Mouse (Mus musculus) brain, embryonic 14.5 days (tissue): ENCODE data around the gene Cachd1.

Source experiments
- CTCF ChIP-seq: fragments of 200-500 bp; IDR thresholded peaks from 2 replicates; pipeline ENCODE4 v1.5.1; 2012; ENCODE audit warnings: inconsistent platforms, mild to moderate bottlenecking, moderate library complexity, borderline replicate concordance; ENCODE audit not compliant: insufficient read depth, insufficient read length; ENCODE audit errors: extremely low read depth
- POLR2A ChIP-seq: fragments of 200-500 bp; IDR thresholded peaks from 2 replicates; pipeline ENCODE4 v1.6.1; 2012; ENCODE audit warnings: mild to moderate bottlenecking, inconsistent platforms, borderline replicate concordance; ENCODE audit not compliant: poor library complexity, insufficient read depth, insufficient read length, severe bottlenecking; ENCODE audit errors: extremely low read depth

DNA sequence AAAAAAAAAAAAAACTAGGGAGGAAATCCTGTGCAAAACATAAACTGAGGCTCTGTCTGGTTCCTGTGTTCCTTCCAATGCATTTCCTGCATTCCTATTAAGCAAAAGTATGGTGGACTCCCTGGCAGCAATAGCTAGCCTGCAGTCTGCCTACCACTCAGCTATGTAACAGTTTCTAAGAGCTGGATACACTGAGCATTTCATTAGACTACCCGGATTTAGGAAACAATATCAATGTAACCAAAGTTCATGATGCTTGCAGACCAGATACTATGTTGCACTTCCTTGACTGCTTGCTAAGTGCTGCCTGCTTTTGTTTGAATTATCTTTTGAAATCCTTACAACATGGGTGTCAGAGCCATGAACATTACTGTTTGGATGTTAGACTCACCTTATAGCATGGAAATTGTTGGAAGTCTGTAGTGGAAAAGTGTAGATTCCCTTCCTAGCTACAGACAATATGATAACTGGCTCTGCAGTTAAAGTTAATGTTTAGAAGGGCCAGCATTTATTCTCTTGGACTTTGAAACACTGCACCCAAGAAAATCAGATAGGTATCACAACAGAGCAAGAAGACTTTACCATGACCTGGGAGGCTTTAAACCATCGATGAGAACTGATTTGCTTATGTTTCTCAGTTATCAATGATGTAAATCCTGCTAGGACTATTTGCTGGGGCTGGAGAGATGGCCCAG, 37.4 kb downstream of the Cachd1 start:
- TF ChIP-seq CTCF (no peak), POLR2A (no peak)
